Mouse (Mus musculus): Measurements from ENCODE around the gene Gramd1b. TPM values are rescaled to one million over a fixed set of nuclear protein-coding genes. Genes with fewer than 3 reads are reported as not detected.

Gene Gramd1b
- polyA plus RNA-seq, 1 experiment: 20.3 TPM

- H3K4me3 ChIP-seq (ENCODE audit: extremely low read depth, insufficient read depth, insufficient read length): no peak overlapping the region
- DNase-seq (ENCODE audit: low read depth in 1 of 2, low spot score in 2 of 2): no peak
- no peaks in the 10 kb centered on the region for H3K27me3 ChIP-seq (ENCODE audit: control insufficient read depth, insufficient read depth, low read length)
- H3K36me3 ChIP-seq (ENCODE audit: control insufficient read depth, insufficient read depth, low read length): no peaks in the 10 kb centered on the region
- H3K4me1 ChIP-seq (ENCODE audit: control insufficient read depth, insufficient read depth, insufficient read length): no peaks in the 10 kb centered on the region
- no peak overlapping the region for H3K27ac ChIP-seq (ENCODE audit: insufficient read depth, low read length)
- TF ChIP-seq POLR2A (IDR thresholded peaks at IDR 0.05; ENCODE audit: low read depth, low read length) (no peak), CTCF (IDR thresholded peaks at IDR 0.05; ENCODE audit: extremely low read depth, insufficient read depth, insufficient read length, insufficient replicate concordance) (no peak)
- 90% methylated on average over 9 of the region's 9 CpGs for WGBS
These were observed 58.1 kb downstream of the Gramd1b start for GRCm38 (mm10) chr9:40472961-40473510.

DNA sequence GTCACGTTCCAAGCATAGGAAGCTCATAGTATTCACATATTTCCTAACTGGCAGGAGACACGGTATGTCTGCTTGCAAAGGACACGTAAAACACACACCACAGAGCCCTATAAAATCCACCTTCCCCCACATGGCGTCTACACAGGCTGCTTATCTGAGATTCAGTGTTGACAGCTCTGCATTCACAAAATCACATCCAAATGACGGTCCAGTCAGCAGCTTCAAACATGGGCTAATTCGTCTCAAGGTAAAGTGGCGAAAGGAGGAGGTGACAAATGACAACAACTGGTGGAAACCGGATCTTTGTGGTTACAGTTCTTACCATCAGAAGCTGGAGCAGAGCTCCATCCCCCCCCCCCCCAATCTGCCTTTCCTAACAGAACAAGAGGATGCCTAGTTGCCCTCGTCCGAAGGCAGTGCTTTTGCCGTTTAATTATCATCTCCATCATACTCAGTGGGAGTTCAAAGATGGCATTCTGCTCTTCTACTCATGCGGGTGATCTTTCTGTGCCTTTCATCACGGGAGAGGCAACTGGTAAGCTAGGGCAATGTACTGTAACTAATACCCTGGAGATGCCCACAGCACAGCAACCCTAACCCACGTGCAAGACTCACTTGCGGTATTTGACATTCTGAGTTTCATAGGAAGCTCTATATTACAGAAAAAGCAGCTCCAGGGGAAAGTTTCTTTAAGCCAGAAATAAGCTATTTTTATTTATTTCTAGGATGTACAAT, 61.6 kb downstream of the Gramd1b start:
- H3K36me3 ChIP-seq (ENCODE audit: control insufficient read depth, insufficient read depth, low read length): no peaks in the 10 kb centered on the region
- H3K27ac ChIP-seq (ENCODE audit: insufficient read depth, low read length): no peak overlapping the region
- no peak for DNase-seq (ENCODE audit: low read depth in 1 of 2, low spot score in 2 of 2)
- no peaks in the 10 kb centered on the region for H3K4me1 ChIP-seq (ENCODE audit: control insufficient read depth, insufficient read depth, insufficient read length)
- H3K27me3 ChIP-seq (ENCODE audit: control insufficient read depth, insufficient read depth, low read length): no peaks in the 10 kb centered on the region
- TF ChIP-seq POLR2A (IDR thresholded peaks at IDR 0.05; ENCODE audit: low read depth, low read length) (no peak), CTCF (IDR thresholded peaks at IDR 0.05; ENCODE audit: extremely low read depth, insufficient read depth, insufficient read length, insufficient replicate concordance) (no peak)
- 67% methylated on average over 15 of the region's 15 CpGs for WGBS
- H3K4me3 ChIP-seq (ENCODE audit: extremely low read depth, insufficient read depth, insufficient read length): no peak overlapping the region

GRCm38 (mm10) chr9:40466782-40467181, 64.4 kb downstream of the Gramd1b start:
- no peak for TF ChIP-seq POLR2A (IDR thresholded peaks at IDR 0.05; ENCODE audit: low read depth, low read length)
- Histone ChIP-seq H3K36me3 (ENCODE audit: control insufficient read depth, insufficient read depth, low read length) (no peaks in the 10 kb centered on the region), H3K27me3 (ENCODE audit: control insufficient read depth, insufficient read depth, low read length) (no peaks in the 10 kb centered on the region), H3K4me1 (ENCODE audit: control insufficient read depth, insufficient read depth, insufficient read length) (no peaks in the 10 kb centered on the region), H3K27ac (ENCODE audit: insufficient read depth, low read length) (no peak overlapping the region), H3K4me3 (ENCODE audit: extremely low read depth, insufficient read depth, insufficient read length) (no peak overlapping the region)
- DNase-seq (ENCODE audit: low read depth in 1 of 2, low spot score in 2 of 2): no peak
- 83% methylated on average over 7 of the region's 7 CpGs for WGBS

DNA sequence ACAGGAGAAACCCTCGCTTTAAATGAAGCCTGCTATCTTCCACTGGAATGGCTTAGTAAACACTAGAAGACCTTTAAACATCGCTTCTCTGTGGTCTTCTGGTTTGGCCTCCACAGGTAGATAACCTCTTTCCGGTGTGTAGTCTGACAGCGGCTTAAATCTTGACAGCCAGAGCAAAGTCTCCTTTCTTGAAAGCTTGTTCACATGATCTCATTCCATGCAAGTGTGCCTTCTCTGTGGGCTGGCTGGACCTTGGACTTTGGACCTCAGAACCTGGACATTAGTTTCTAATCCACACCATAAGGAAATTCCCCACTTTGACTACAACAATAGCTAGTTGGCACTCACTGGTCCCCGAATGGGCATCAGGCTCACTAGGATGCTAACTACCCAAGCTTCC, 65.6 kb downstream of the Gramd1b start:
- no peaks in the 10 kb centered on the region for H3K27me3 ChIP-seq (ENCODE audit: control insufficient read depth, insufficient read depth, low read length)
- DNase-seq (ENCODE audit: low read depth in 1 of 2, low spot score in 2 of 2): no peak
- no peak overlapping the region for H3K4me3 ChIP-seq (ENCODE audit: extremely low read depth, insufficient read depth, insufficient read length)
- no peak overlapping the region for H3K27ac ChIP-seq (ENCODE audit: insufficient read depth, low read length)
- no peaks in the 10 kb centered on the region for H3K36me3 ChIP-seq (ENCODE audit: control insufficient read depth, insufficient read depth, low read length)
- TF ChIP-seq POLR2A (IDR thresholded peaks at IDR 0.05; ENCODE audit: low read depth, low read length) (no peak), CTCF (IDR thresholded peaks at IDR 0.05; ENCODE audit: extremely low read depth, insufficient read depth, insufficient read length, insufficient replicate concordance) (no peak)
- no peaks in the 10 kb centered on the region for H3K4me1 ChIP-seq (ENCODE audit: control insufficient read depth, insufficient read depth, insufficient read length)
- 91% methylated on average over 5 of the region's 5 CpGs for WGBS

- no peak overlapping the region for H3K27ac ChIP-seq (ENCODE audit: insufficient read depth, low read length)
- no peaks in the 10 kb centered on the region for H3K27me3 ChIP-seq (ENCODE audit: control insufficient read depth, insufficient read depth, low read length)
- no peaks in the 10 kb centered on the region for H3K36me3 ChIP-seq (ENCODE audit: control insufficient read depth, insufficient read depth, low read length)
- DNase-seq (ENCODE audit: low read depth in 1 of 2, low spot score in 2 of 2): no peak
- no peaks in the 10 kb centered on the region for H3K4me1 ChIP-seq (ENCODE audit: control insufficient read depth, insufficient read depth, insufficient read length)
- no peak overlapping the region for H3K4me3 ChIP-seq (ENCODE audit: extremely low read depth, insufficient read depth, insufficient read length)
- TF ChIP-seq POLR2A (IDR thresholded peaks at IDR 0.05; ENCODE audit: low read depth, low read length): no peak
- no peak for TF ChIP-seq CTCF (IDR thresholded peaks at IDR 0.05; ENCODE audit: extremely low read depth, insufficient read depth, insufficient read length, insufficient replicate concordance)
- 89% methylated on average over 6 of the region's 6 CpGs for WGBS
These were observed 68.8 kb downstream of the Gramd1b start for GRCm38 (mm10) chr9:40462401-40462800.

- Histone ChIP-seq H3K4me3 (ENCODE audit: extremely low read depth, insufficient read depth, insufficient read length) (no peak overlapping the region), H3K36me3 (ENCODE audit: control insufficient read depth, insufficient read depth, low read length) (no peaks in the 10 kb centered on the region), H3K4me1 (ENCODE audit: control insufficient read depth, insufficient read depth, insufficient read length) (no peaks in the 10 kb centered on the region; the same call in 1 of the 2 replicates), H3K27ac (ENCODE audit: insufficient read depth, low read length) (no peak overlapping the region), H3K27me3 (ENCODE audit: control insufficient read depth, insufficient read depth, low read length) (no peaks in the 10 kb centered on the region)
- TF ChIP-seq POLR2A (IDR thresholded peaks at IDR 0.05; ENCODE audit: low read depth, low read length) (no peak), CTCF (IDR thresholded peaks at IDR 0.05; ENCODE audit: extremely low read depth, insufficient read depth, insufficient read length, insufficient replicate concordance) (no peak)
- WGBS: 44% methylated on average over 6 of the region's 6 CpGs
- no peak for DNase-seq (ENCODE audit: low read depth in 1 of 2, low spot score in 2 of 2)
These were observed 70.4 kb downstream of the Gramd1b start for GRCm38 (mm10) chr9:40460781-40461180.
